Mouse (Mus musculus) gastrocnemius, adult 2 months (tissue): ENCODE data around the gene Gdf9. TPM values are rescaled to one million over a fixed set of nuclear protein-coding genes. Genes with fewer than 3 reads are reported as not detected.
A peak's percentile ranks its signal among the peaks of the same experiment; 100 is the strongest.

ENCODE experiments used
- DNase-seq: peaks from one replicate; pipeline ENCODE4 v3.0.0; 2022
- H3K27ac ChIP-seq: fragments of 200-600 bp; 2 replicates; pipeline ENCODE4 v1.8.1; 2022; ENCODE audit warnings: mild to moderate bottlenecking
- H3K4me3 ChIP-seq: fragments of 200-600 bp; 2 replicates; pipeline ENCODE4 v1.8.1; 2022; ENCODE audit warnings: mild to moderate bottlenecking, moderate library complexity
- CTCF ChIP-seq: fragments of 200-600 bp; IDR thresholded peaks from 2 replicates; pipeline ENCODE4 v1.8.1; 2022; ENCODE audit warnings: antibody characterized with exemption, mild to moderate bottlenecking, moderate library complexity
- intact Hi-C: fragments of 180-260 bp; cut with DNase I; formaldehyde crosslinking; loops from one replicate; pipeline ENCODE4 v1.15.1; 2025
- total RNA-seq, 2 experiments: library from RNA; stranded (reverse); gene quantifications; 2 replicates each; pipeline ENCODE4 v1.2.3; 2021

Gdf9 gene
- total RNA-seq, 2 experiments from 2014 or later = 0.26 to 0.61 TPM

DNA sequence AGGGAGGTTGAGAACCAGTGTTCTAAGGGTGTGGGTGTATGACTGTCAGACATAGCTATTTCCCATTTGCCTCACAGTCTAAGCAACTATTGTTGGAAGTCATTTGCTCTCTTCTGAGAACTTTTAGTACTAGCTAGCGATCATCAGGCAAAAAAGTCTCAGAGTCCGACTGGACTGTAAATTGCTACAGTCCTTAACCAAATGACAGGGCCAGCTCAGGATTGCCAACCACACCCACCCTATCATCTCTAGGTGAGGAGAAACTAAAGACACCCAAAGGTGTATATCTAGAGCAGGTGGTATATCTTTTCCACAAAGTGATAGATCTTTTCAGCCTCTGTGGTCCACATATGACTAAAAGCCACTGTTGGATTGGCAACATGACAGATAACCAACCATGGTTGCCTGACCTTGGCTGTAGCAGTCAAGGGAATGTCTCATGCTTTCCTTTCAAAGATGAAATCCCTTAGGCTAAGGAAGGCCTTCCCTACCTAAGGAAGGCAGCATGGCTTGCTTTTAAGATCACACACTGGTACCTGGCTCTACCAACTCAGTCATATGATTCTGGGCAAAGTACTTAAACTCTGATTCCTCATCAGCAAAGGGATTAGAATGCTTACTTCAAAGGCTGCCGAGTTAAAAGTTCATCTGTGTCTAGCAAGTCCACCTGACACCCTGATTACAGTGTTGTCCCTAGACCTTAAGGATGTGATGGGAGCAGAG lies 2.7 kb upstream of the Gdf9 start:
- Histone ChIP-seq H3K27ac (no peak overlapping the region), H3K4me3 (no peak overlapping the region)
- no peak for DNase-seq
- intact Hi-C loops = no loop called here
- TF ChIP-seq CTCF = no peak

GRCm38 (mm10) chr11:53428716-53429057 lies 2.1 kb upstream of the Gdf9 start:
- TF ChIP-seq CTCF = no peak
- Histone ChIP-seq H3K4me3 (no peak overlapping the region), H3K27ac (no peak overlapping the region)
- intact Hi-C loops = no loop called here
- no peak for DNase-seq

GRCm38 (mm10) chr11:53429182-53429581 lies 1.6 kb upstream of the Gdf9 start:
- Histone ChIP-seq H3K27ac (no peak overlapping the region), H3K4me3 (peak overlapping the region; percentile 80)
- intact Hi-C loops = no loop called here
- TF ChIP-seq CTCF = no peak
- no peak for DNase-seq

DNA sequence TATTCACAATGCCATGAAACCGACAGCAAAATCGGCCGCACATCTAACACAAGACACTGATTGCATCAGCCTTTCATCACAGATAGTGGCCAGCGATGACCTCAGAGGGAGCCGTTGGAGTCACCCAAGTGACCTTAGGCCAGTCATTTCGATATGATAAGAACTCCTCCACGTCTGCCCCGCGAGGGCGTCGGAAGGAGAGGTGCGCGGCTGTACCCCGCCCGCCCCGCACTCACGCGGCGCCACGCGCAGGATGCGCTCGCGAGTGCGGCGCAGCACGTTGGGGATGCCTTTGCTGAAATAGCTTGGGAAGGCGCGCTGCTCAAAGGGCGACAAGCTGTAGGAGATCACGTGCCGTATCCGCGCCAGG lies 538 bp upstream of the Gdf9 start:
- no peak for DNase-seq
- intact Hi-C loops = loop anchor here (2.0 kb wide), 1 partner anchor 129 kb away; the partner anchor contains the start of gene Hspa4
- no peak for TF ChIP-seq CTCF
- peak overlapping the region; percentile 80 for H3K4me3 ChIP-seq
- peak overlapping the region; percentile 97 for H3K27ac ChIP-seq

DNA sequence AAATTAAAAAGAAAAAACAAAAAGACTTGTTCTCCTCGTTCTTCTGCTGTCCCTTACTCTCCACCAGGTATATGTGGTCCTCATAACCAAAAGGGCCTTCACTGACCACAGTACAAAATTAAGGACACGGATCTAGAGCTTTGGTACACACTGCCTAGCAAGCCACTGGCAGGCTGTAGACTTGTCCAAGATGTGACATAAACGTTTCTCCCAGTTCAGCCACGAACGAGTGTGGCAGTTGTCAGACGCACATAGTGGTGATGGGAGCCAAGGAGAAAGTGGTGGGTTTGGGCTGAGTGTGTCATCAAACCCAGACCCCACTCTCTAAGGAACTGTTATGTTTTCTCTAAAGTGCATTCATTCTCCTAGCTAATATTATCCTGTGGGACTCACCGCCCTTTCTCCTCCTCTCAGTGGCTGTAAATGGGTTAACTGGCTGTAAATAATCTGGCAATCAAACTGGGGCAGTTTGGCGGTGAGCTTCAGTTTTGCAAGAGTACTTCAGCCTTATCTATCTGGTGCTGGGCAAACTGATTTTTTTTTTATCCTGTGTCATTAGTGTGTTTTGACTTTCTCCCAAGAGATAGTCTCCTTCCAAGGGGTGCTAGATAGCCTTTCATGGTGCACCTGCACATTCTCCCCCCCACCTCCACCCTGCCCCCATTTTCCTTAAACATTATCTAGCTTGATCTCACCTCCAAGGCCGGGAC lies 679 bp downstream of the Gdf9 start:
- no peak for DNase-seq
- Histone ChIP-seq H3K4me3 (peak overlapping the region; percentile 80), H3K27ac (peak overlapping the region; percentile 97)
- TF ChIP-seq CTCF = no peak
- intact Hi-C loops = loop anchor here (2.0 kb wide), 1 partner anchor 131 kb away; the partner anchor contains the start of gene Hspa4

GRCm38 (mm10) chr11:53433057-53433456 lies 2.2 kb downstream of the Gdf9 start:
- TF ChIP-seq CTCF = no peak
- intact Hi-C loops = no loop called here
- no peak overlapping the region for H3K4me3 ChIP-seq
- H3K27ac ChIP-seq = no peak overlapping the region
- no peak for DNase-seq

GRCm38 (mm10) chr11:53435504-53435903 lies 4.7 kb downstream of the Gdf9 start:
- TF ChIP-seq CTCF = no peak
- no peak overlapping the region for H3K27ac ChIP-seq
- no peak overlapping the region for H3K4me3 ChIP-seq
- intact Hi-C loops = no loop called here
- no peak for DNase-seq

DNA sequence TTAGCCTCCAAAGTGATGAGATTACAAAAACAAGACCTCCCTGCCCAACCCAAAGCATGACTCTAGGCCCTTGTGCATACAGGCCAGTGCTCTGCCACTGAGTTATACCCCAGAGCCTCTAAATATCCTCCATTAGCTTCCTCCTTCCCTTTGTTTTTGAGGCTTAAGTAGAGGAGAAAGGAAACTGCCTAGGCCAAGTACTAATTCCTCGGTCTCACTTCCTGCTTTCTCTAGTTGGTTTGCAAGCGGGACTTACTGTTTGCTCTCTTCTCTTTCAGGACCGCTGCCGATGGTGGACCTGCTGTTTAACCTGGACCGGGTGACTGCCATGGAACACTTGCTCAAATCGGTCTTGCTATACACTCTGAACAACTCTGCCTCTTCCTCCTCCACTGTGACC lies 5.5 kb downstream of the Gdf9 start:
- intact Hi-C loops = no loop called here
- Histone ChIP-seq H3K27ac (no peak overlapping the region; the same call in 1 of the 2 replicates), H3K4me3 (no peak overlapping the region)
- TF ChIP-seq CTCF = no peak
- DNase-seq = no peak

- DNase-seq = no peak
- no peak for TF ChIP-seq CTCF
- peak overlapping the region; percentile 48 for H3K4me3 ChIP-seq
- H3K27ac ChIP-seq = peak overlapping the region; percentile 85
- intact Hi-C loops = no loop called here
Observed at GRCm38 (mm10) chr11:53441921-53442320, 11.1 kb downstream of the Gdf9 start.

GRCm38 (mm10) chr11:53443861-53444260 lies 13.0 kb downstream of the Gdf9 start:
- intact Hi-C loops = no loop called here
- H3K27ac ChIP-seq = no peak overlapping the region
- DNase-seq = no peak
- peak; percentile 70 for TF ChIP-seq CTCF
- no peak overlapping the region for H3K4me3 ChIP-seq

DNA sequence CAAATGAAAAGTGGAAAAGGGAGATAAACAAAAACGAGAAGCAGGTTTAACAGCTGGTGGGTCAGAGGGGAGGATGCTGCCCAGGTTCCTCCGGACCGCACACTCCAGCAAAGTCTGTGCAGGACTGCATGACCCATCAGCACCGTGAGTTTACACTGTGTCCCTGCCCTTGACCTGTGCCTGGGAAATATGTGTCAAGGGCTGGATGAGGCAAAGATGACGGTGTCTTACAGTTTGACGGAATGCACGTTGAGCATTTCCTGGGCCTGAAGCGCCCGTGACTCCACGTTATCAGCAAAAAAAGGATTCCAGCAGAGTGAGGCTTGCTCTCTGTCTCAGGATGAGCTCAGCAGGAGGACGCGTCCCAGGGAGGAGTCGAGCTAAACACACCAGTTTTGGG lies 14.7 kb downstream of the Gdf9 start:
- no peak overlapping the region for H3K4me3 ChIP-seq
- TF ChIP-seq CTCF = no peak
- no peak overlapping the region for H3K27ac ChIP-seq
- intact Hi-C loops = no loop called here
- DNase-seq = no peak

DNA sequence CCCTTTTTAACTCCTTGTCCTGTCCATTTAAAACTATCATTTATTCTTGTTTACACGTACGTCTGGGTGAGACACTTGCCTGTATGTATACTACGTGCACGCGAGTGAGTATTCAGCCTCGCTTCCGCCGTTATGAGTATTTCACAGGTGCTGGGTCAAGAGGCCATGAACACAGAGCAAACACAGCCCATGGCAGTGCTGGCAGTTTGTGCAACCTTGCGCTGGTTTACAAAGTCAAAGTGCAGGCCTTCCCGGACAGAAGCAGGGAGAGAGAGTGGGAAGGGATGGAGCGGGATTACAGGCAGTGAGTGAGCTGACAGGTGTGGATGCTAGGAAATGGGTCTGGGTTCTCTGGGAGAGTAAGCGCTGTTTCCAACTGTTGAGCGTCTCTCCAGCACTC lies 15.4 kb downstream of the Gdf9 start:
- no peak overlapping the region for H3K27ac ChIP-seq
- TF ChIP-seq CTCF = no peak
- no peak for DNase-seq
- H3K4me3 ChIP-seq = no peak overlapping the region
- intact Hi-C loops = no loop called here

DNA sequence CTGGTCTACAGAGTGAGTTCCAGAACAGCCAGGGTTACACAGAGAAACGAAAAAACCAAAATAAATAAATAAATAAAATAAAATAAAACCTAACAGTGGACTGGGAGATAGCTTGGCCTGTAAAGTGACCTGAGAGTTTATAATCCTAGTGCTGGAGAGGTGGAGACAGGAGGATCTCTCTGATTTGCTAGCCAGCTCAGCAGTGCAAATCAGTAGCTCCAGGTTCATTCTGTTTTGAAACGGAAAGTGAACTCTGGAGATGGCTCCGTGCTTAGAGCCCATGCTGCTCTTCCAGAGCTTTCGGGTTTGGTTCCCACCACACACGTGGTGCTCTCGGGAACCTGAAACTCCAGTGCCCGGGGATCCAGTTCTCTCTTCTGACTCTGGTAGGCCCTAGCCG lies 17.2 kb downstream of the Gdf9 start:
- intact Hi-C loops = no loop called here
- no peak for DNase-seq
- peak overlapping the region; percentile 52 for H3K27ac ChIP-seq
- TF ChIP-seq CTCF = no peak
- H3K4me3 ChIP-seq = no peak overlapping the region

- TF ChIP-seq CTCF = no peak
- peak overlapping the region; percentile 52 for H3K27ac ChIP-seq
- peak; percentile 81 for DNase-seq
- intact Hi-C loops = no loop called here
- no peak overlapping the region for H3K4me3 ChIP-seq
Observed at GRCm38 (mm10) chr11:53448529-53448928, 17.7 kb downstream of the Gdf9 start.
